Mouse (Mus musculus) limb, embryonic 13.5 days (tissue): Measurements from ENCODE around the gene Abhd15. TPM values are rescaled to one million over a fixed set of nuclear protein-coding genes. Genes with fewer than 3 reads are reported as not detected.
A peak's percentile ranks its signal among the peaks of the same experiment; 100 is the strongest.

Source experiments
- ATAC-seq: fragments of 200-750 bp; cut with Nextera tagmentation; 2 replicates; pipeline ENCODE4 v1.8.0; 2017; ENCODE audit warnings: low read depth, moderate number of reproducible peaks, moderate TSS enrichment; ENCODE audit not compliant: low FRiP score
- H3K27ac ChIP-seq: fragments of 300-500 bp; sonication (generic); 2 replicates; pipeline ENCODE4 v1.5.1; 2015; ENCODE audit warnings: inconsistent platforms, mild to moderate bottlenecking, moderate library complexity
- H3K27me3 ChIP-seq: fragments of 300-500 bp; sonication (generic); 2 replicates; pipeline ENCODE4 v1.6.1; 2015; ENCODE audit warnings: mild to moderate bottlenecking, inconsistent platforms
- H3K36me3 ChIP-seq: fragments of 300-500 bp; sonication (generic); 2 replicates; pipeline ENCODE4 v1.6.1; 2015; ENCODE audit warnings: inconsistent platforms, mild to moderate bottlenecking, moderate library complexity
- H3K4me1 ChIP-seq: fragments of 300-500 bp; sonication (generic); 2 replicates; pipeline ENCODE4 v1.6.1; 2015; ENCODE audit warnings: inconsistent platforms
- H3K4me2 ChIP-seq: fragments of 300-500 bp; sonication (generic); replicated peaks from 2 replicates; pipeline ENCODE4 v1.6.1; 2015; ENCODE audit warnings: inconsistent platforms, mild to moderate bottlenecking, moderate library complexity
- H3K4me3 ChIP-seq: fragments of 300-500 bp; sonication (generic); 2 replicates; pipeline ENCODE4 v1.5.1; 2015; ENCODE audit warnings: moderate library complexity, mild to moderate bottlenecking, inconsistent platforms
- H3K9ac ChIP-seq: fragments of 300-500 bp; sonication (generic); 2 replicates; pipeline ENCODE4 v1.6.1; 2015; ENCODE audit warnings: mild to moderate bottlenecking, inconsistent platforms
- H3K9me3 ChIP-seq: fragments of 300-500 bp; sonication (generic); 2 replicates; pipeline ENCODE4 v1.6.1; 2016; ENCODE audit warnings: inconsistent platforms
- WGBS: fragments of 180-500 bp; shearing (Covaris S2); methylation state at CpG from one replicate; pipeline ENCODE4 v1.1.7; 2015; 5-methylcytosine and 5-hydroxymethylcytosine counted together
- polyA plus RNA-seq: library from polyadenylated mRNA; unstranded; fragments of >200 nt; fragmentation: Nextera tagmentation; extraction: Ambion mirVana; gene quantifications from 2 replicates; pipeline ENCODE4 v1.2.1, GENCODE M21; 2015

The Abhd15 gene
- 1.5 and 1.6 TPM in 2 replicates for polyA plus RNA-seq

DNA sequence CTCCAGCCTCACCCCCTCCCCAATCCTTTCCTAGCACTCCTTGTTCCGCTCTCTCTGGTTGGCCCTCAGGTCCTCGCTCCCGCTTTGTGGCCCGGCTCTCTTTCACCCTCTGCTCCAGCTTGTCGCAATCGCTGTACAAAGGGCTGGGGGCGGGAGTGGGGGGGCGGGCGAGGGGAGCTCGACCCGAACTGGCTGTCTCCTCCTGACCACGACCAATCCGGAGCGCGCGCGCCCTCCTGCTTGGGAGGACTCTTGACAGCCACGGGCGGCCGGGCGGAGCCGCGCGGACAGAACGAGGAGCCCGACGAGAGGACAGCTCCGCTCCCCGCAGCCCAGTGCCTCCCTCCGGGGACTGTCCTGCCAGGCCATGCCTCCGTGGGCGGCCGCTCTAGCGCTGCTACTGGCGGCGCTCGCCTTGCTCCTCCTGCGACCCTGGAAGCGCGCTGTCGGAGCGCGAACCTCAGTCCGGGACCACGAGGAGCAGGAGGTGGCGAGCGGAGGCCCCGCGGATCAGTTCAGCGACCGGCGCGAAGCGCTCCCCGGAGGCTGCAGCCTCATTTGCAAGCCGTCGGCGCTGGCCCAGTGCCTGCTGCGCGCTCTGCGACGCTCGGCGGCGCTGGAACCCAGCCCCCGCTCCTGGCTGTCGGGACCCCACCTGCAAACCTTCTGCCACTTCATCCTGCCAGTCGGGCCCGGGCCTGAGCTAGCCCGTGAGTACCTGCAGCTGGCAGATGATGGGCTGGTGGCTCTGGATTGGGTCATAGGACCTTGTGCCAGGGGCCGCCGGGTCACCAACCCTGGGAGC, at the start of gene Abhd15:
TSS of gene Abhd15 (plus strand) at position 290 of the 805 bp plus-strand sequence.
- WGBS = under 1% methylated on average over 68 of the region's 72 CpGs

DNA sequence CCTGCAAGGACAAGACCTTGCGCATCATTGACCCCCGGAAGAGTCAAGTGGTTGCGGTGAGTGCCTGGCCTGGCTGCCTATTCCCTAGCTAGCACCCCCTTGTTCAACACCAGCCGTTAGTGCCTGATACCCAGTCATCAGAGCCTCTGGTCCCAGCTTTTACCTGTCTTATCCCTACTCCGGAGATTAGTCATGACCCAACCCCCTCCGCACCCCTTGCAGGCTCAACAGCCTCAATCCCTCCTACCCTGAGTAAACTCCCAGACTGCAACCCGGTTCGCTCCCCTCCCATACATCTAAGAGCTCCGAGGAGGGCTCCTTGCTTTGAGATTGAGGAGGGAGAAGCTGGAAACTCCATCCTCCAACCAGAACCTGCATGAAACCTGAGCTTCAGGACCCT, 48.4 kb upstream of the Abhd15 start:
- H3K27ac ChIP-seq = no peak overlapping the region
- H3K9ac ChIP-seq = no peak overlapping the region
- H3K4me2 ChIP-seq = peak overlapping the region; percentile 38
- peaks cover 23% of the 10 kb centered on the region for H3K4me1 ChIP-seq
- peaks cover 85% of the 10 kb centered on the region for H3K27me3 ChIP-seq
- no peak for ATAC-seq
- no peaks in the 10 kb centered on the region for H3K9me3 ChIP-seq
- no peak overlapping the region; the same call in 1 of the 2 replicates for H3K4me3 ChIP-seq
- peaks cover 14% of the 10 kb centered on the region for H3K36me3 ChIP-seq
- WGBS = 34% methylated on average over 9 of the region's 9 CpGs

More for the DNA sequence above, at the start of gene Abhd15:
- Histone ChIP-seq H3K9ac (peak within 1 kb of the TSS; percentile 65), H3K4me2 (peak within 1 kb of the TSS; percentile 97), H3K9me3 (no peaks in the 10 kb centered on the region), H3K27ac (no peak within 1 kb of the TSS), H3K4me3 (peak within 1 kb of the TSS; percentile 67), H3K36me3 (peaks cover 3% of the 10 kb centered on the region), H3K4me1 (peaks cover 42% of the 10 kb centered on the region), H3K27me3 (peaks cover 43% of the 10 kb centered on the region)
- peak; percentile 19; the same call in 1 of the 2 replicates for ATAC-seq

DNA sequence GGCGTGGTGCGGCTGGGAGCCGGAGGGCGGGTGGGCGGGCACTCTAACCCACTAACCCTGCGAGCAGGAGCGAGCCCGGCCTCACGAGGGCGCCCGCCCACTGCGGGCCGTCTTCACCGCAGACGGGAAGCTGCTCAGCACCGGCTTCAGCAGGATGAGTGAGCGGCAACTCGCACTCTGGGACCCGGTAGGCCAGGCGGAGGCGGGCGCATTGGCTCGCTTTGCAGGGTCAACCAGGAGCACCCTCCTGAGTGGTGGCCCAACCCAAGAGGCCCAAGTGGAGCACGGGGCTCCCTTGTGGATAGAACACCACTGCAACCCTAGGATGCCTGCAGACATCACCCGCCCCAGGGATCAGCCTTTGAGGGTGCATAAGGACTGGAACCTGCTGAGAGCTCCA, 47.8 kb upstream of the Abhd15 start:
- ATAC-seq = no peak
- Histone ChIP-seq H3K4me2 (peak overlapping the region; percentile 38), H3K27me3 (peaks cover 79% of the 10 kb centered on the region), H3K36me3 (peaks cover 20% of the 10 kb centered on the region), H3K4me3 (0 out of 2 replicates have a peak overlapping the region, but pooled peaks have one; percentile 12), H3K9me3 (no peaks in the 10 kb centered on the region), H3K27ac (no peak overlapping the region), H3K4me1 (peaks cover 23% of the 10 kb centered on the region), H3K9ac (no peak overlapping the region)
- WGBS = 6% methylated on average over 16 of the region's 25 CpGs

DNA sequence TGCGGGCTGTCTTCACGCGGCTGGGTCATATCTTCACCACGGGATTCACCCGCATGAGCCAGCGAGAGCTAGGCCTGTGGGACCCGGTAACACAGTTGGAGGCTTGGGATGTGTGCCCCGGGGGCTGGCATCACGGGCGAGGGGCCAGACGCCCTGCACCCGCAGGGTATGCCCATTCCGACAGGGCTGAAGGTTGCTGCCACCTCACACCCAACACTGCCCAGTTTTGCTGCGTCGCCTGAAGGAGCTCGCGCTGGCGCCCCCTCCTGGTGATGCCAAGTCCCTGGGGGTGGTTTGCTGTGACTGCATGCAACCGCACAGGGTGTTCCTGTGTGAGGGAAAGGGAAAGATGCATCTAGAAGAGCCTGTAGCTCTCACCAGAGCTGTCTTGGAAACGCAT, 47.1 kb upstream of the Abhd15 start:
- no peak for ATAC-seq
- Histone ChIP-seq H3K36me3 (peaks cover 26% of the 10 kb centered on the region), H3K9ac (no peak overlapping the region), H3K27ac (no peak overlapping the region), H3K4me2 (peak overlapping the region; percentile 38; the same call in 1 of the 2 replicates), H3K9me3 (no peaks in the 10 kb centered on the region), H3K4me3 (peak overlapping the region; percentile 2; the same call in 1 of the 2 replicates), H3K4me1 (peaks cover 20% of the 10 kb centered on the region), H3K27me3 (peaks cover 72% of the 10 kb centered on the region)
- 13% methylated on average over 20 of the region's 20 CpGs for WGBS

DNA sequence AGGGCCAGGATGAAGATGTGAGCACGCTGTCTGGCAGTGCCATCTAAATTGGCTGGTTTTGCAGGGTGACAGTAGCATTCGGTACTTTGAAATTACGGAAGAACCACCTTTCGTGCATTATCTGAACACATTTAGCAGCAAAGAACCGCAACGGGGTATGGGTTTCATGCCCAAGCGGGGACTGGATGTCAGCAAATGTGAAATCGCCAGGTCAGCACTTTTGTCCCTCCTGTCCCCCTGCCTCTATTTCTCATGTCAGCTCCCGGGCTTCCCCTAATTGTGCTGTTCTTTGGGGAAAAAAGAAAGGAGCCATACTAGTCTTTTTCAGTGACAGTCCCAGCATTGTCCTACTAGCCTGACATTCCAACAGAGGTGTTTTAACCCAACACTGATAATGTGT, 46.5 kb upstream of the Abhd15 start:
- ATAC-seq = no peak
- H3K9me3 ChIP-seq = no peaks in the 10 kb centered on the region
- H3K4me1 ChIP-seq = peaks cover 17% of the 10 kb centered on the region
- peaks cover 66% of the 10 kb centered on the region for H3K27me3 ChIP-seq
- no peak overlapping the region for H3K4me3 ChIP-seq
- 82% methylated on average over 9 of the region's 9 CpGs for WGBS
- H3K4me2 ChIP-seq = no peak overlapping the region
- H3K27ac ChIP-seq = no peak overlapping the region
- peaks cover 32% of the 10 kb centered on the region for H3K36me3 ChIP-seq
- H3K9ac ChIP-seq = no peak overlapping the region

DNA sequence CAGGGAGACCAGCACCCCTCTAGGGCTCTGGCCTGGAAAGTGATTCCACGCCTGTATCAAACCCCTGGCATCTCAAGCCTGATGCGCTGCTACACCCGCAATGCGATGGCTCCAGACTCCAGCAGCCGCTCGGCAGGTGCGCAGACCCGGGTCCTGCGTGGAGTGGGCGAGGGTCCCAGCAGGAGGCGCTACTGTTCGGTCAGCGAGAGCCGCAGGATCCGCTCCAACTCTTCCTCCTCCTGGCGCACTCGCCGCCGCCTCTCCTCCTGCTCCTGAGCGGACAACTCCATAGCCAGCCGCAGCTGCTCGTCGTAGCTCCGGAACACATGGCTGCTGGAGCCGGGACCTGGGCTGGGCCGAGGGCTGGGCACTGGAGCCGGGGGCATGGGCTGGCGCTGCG, 43.5 kb upstream of the Abhd15 start:
- WGBS = 69% methylated on average over 29 of the region's 29 CpGs
- H3K9me3 ChIP-seq = no peaks in the 10 kb centered on the region
- H3K36me3 ChIP-seq = peaks cover 52% of the 10 kb centered on the region

DNA sequence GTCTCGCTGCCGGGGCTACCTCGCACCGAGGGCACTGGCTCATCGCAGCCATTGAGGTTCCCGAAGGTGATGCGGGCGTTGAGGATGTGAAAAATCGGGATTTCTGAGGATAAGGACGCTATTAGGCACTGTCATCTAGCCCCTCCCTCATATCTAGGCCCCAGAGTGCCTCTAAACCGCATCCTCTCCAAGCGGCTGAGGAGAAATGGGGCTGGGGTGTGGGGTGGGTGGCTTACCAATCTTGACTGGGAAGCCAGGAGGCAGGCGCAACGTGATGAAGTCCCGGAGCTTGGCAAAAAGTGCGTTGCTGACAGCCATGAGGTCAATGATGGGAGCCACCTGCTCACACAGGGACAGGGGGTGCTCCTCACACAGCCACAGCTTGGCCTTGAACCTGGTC, 42.1 kb upstream of the Abhd15 start:
- Histone ChIP-seq H3K4me1 (peaks cover 7% of the 10 kb centered on the region), H3K27ac (no peak overlapping the region), H3K36me3 (peaks cover 58% of the 10 kb centered on the region), H3K9ac (no peak overlapping the region), H3K4me3 (no peak overlapping the region), H3K4me2 (no peak overlapping the region), H3K27me3 (peaks cover 22% of the 10 kb centered on the region), H3K9me3 (no peaks in the 10 kb centered on the region)
- no peak for ATAC-seq
- WGBS = 93% methylated on average over 16 of the region's 16 CpGs

More for the DNA sequence above, 43.5 kb upstream of the Abhd15 start:
- Histone ChIP-seq H3K4me1 (peaks cover 17% of the 10 kb centered on the region), H3K4me2 (no peak overlapping the region), H3K4me3 (no peak overlapping the region), H3K27me3 (peaks cover 36% of the 10 kb centered on the region), H3K9ac (no peak overlapping the region), H3K27ac (no peak overlapping the region)
- no peak for ATAC-seq

DNA sequence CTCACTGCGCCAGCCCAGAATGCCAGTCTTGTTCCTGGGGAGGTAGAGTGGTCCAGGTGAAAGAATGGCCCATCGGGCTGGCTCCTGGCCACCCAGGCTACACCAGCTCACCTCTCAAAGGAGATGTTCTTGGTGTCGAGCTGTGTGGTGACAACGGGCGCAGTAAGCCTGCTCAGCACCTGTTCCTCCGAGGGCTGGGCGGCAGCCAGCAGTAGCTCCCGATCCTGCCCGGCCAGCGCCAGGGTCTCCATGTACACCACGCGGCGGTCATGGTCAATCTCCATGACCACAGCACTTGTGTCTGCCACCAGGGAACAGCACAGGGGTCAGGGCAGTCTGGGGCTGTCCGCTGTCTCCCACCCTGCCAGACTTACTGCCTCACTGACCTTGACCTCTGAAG, 38.7 kb upstream of the Abhd15 start:
- no peak overlapping the region for H3K9ac ChIP-seq
- no peaks in the 10 kb centered on the region for H3K27me3 ChIP-seq
- peaks cover 47% of the 10 kb centered on the region for H3K36me3 ChIP-seq
- WGBS = 95% methylated on average over 14 of the region's 14 CpGs
- ATAC-seq = no peak
- H3K4me3 ChIP-seq = no peak overlapping the region
- no peaks in the 10 kb centered on the region for H3K4me1 ChIP-seq
- no peak overlapping the region for H3K4me2 ChIP-seq
- H3K27ac ChIP-seq = no peak overlapping the region
- H3K9me3 ChIP-seq = no peaks in the 10 kb centered on the region

DNA sequence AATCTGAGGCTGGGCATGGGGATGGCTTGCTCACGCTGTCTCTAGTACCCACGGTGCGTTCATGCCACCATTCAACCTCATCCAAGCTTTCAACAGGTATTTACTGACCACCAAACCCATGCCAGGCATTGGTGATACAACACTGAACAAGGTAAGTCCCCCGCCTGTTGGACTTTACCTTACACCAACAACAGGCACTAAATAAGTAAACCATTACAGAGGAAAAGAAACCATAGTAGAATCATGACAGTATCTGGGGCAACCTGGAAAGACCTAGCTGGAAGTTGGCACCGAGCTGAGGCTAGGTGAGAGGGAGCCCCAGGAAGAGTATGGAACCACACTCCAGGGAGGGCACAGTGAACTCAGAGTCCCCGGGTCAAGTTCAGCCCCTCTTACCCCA, 38.0 kb upstream of the Abhd15 start:
- no peaks in the 10 kb centered on the region for H3K27me3 ChIP-seq
- no peak overlapping the region for H3K9ac ChIP-seq
- no peak overlapping the region for H3K4me2 ChIP-seq
- 93% methylated on average over 6 of the region's 6 CpGs for WGBS
- no peak for ATAC-seq
- no peak overlapping the region for H3K4me3 ChIP-seq
- H3K27ac ChIP-seq = no peak overlapping the region
- H3K4me1 ChIP-seq = no peaks in the 10 kb centered on the region
- peaks cover 40% of the 10 kb centered on the region for H3K36me3 ChIP-seq
- H3K9me3 ChIP-seq = no peaks in the 10 kb centered on the region

DNA sequence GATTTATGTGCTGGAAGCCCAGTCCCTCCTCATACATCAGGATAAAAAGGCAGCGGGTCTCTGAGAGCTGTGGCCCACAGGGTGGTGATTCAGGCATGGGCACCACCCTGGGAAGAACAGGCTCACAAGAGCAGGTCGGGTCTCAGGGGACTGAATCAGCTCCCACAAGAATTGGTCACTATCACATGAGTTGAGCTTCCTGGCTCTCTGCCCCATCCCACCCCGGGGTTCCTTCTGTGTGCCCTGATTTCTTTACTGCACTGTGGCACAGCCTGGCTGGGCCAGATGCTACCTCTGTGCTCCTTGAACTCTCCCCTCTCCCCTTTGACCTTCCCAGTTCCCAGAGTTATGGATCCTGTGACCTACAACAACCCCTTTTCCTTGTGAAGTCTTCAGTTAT, 31.9 kb upstream of the Abhd15 start:
- H3K4me2 ChIP-seq = no peak overlapping the region
- no peaks in the 10 kb centered on the region for H3K27me3 ChIP-seq
- no peak overlapping the region for H3K27ac ChIP-seq
- WGBS = 70% methylated on average over 3 of the region's 3 CpGs
- H3K9me3 ChIP-seq = no peaks in the 10 kb centered on the region
- ATAC-seq = no peak
- peaks cover 42% of the 10 kb centered on the region for H3K4me1 ChIP-seq
- H3K36me3 ChIP-seq = no peaks in the 10 kb centered on the region
- no peak overlapping the region for H3K9ac ChIP-seq
- no peak overlapping the region for H3K4me3 ChIP-seq

DNA sequence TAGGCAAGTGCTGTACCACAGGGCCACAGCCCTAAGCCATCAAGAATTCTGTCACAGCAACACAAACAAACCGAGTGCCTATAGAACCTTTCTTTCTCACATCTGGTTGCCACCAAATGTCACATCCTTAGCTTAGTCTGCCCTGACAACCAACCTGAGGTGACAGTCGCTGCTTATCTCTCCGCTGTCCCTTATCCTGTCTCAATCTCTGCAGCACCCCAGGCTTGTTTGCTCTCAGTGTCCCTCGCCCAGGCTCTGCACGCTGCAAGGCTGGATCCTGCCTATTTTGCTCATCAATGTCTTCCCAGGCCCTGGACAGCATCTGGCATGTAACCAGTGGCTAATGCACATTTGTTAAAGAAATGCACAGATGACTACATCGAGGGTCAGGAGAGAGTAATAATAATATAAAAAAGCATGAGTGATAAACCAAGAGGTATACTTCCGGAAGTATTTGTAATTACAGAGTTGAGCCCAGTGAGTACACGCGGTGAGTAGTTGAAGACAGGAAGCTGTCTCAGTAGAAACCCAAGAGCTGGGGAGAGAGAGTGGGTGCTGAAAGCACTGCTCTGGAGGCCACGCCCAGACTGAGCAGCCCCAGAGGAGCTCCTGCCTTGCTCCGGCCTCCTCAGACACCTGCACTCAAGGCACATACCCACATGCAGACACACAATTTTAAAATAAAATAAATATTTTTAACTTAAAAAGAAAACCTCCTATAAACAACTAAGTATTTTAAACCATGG, 31.2 kb upstream of the Abhd15 start:
- H3K27ac ChIP-seq = no peak overlapping the region
- peaks cover 49% of the 10 kb centered on the region for H3K4me1 ChIP-seq
- H3K36me3 ChIP-seq = no peaks in the 10 kb centered on the region
- no peak for ATAC-seq
- H3K4me3 ChIP-seq = no peak overlapping the region
- 56% methylated on average over 11 of the region's 11 CpGs for whole genome bisulfite sequencing
- no peak overlapping the region for H3K9ac ChIP-seq
- no peak overlapping the region for H3K4me2 ChIP-seq
- no peaks in the 10 kb centered on the region for H3K27me3 ChIP-seq
- no peaks in the 10 kb centered on the region for H3K9me3 ChIP-seq

DNA sequence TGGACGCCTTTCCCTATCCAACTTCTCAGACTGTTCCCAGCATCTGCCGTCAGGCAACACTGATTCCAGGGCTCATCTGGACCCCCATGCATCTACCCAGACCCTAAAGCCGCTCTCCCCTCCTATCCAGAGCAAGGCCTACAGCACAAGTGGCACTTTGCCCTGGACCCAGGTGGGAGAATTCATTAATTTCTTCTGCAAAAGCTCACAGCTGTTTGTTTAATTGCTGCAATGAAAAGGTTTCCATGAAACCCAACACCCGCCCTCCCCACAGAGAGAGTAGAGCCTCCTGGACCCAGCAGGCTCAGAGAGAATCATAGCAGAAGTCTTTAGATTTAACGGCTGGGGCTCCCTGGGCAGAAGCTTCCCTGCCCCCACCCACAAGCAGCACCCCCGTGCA, 29.7 kb upstream of the Abhd15 start:
- H3K9ac ChIP-seq = no peak overlapping the region
- H3K4me1 ChIP-seq = peaks cover 55% of the 10 kb centered on the region

More for the DNA sequence above, 29.7 kb upstream of the Abhd15 start:
- 0 out of 2 replicates have a peak, but pooled peaks have one; percentile 9 for ATAC-seq
- H3K4me2 ChIP-seq = peak overlapping the region; percentile 42
- 20% methylated on average over 6 of the region's 6 CpGs for WGBS
- no peaks in the 10 kb centered on the region for H3K36me3 ChIP-seq
- H3K27ac ChIP-seq = peak overlapping the region; percentile 69; the same call in 1 of the 2 replicates
- H3K4me3 ChIP-seq = no peak overlapping the region
- no peaks in the 10 kb centered on the region for H3K27me3 ChIP-seq
- H3K9me3 ChIP-seq = no peaks in the 10 kb centered on the region
